Mouse (Mus musculus) ovary, adult 18-20 months (tissue): ENCODE measurements around the gene E430018J23Rik.
"Not testable (repeated sequence)": the region's sequence is repeated elsewhere in the genome, so short reads cannot be mapped to it uniquely, and the experiment has no call there.

Experiments used
- DNase-seq: peaks from one replicate; pipeline ENCODE4 v3.0.0; 2022; ENCODE audit warnings: low spot score, mixed read lengths

E430018J23Rik gene

GRCm38 (mm10) chr7:127393157-127393943 lies at the start of gene E430018J23Rik:
TSS of gene E430018J23Rik (minus strand) at chr7:127393629.
- DNase-seq = peak; percentile 94

- DNase-seq = no peak
Observed at GRCm38 (mm10) chr7:127437724-127438123, 44.3 kb upstream of the E430018J23Rik start.

GRCm38 (mm10) chr7:127435206-127435605 lies 41.8 kb upstream of the E430018J23Rik start:
- DNase-seq = no peak

GRCm38 (mm10) chr7:127426354-127426753 lies 32.9 kb upstream of the E430018J23Rik start:
- DNase-seq = no peak

- no peak for DNase-seq
Observed at GRCm38 (mm10) chr7:127425911-127426310, 32.5 kb upstream of the E430018J23Rik start.

- DNase-seq = no peak
Observed at GRCm38 (mm10) chr7:127425291-127425690, 31.9 kb upstream of the E430018J23Rik start.

- no peak for DNase-seq
Observed at GRCm38 (mm10) chr7:127422247-127422646, 28.8 kb upstream of the E430018J23Rik start.

- peak; percentile 87 for DNase-seq
Observed at GRCm38 (mm10) chr7:127421388-127422191, 28.2 kb upstream of the E430018J23Rik start, which contains the start of gene Zfp688. TSS of gene Zfp688 (minus strand) at chr7:127422068.

GRCm38 (mm10) chr7:127411418-127411817 lies 18.0 kb upstream of the E430018J23Rik start:
- no peak for DNase-seq

GRCm38 (mm10) chr7:127406002-127406987 lies 12.9 kb upstream of the E430018J23Rik start, which contains the start of gene Zfp764:
TSS of gene Zfp764 (minus strand) at chr7:127406822.
- DNase-seq = peak; percentile 70

- DNase-seq = not testable (repeated sequence)
Observed at GRCm38 (mm10) chr7:127404101-127404500, 10.7 kb upstream of the E430018J23Rik start.

- no peak for DNase-seq
Observed at GRCm38 (mm10) chr7:127402980-127403379, 9.6 kb upstream of the E430018J23Rik start.

GRCm38 (mm10) chr7:127400355-127400754 lies 6.9 kb upstream of the E430018J23Rik start:
- no peak for DNase-seq

GRCm38 (mm10) chr7:127393944-127394333 lies 510 bp upstream of the E430018J23Rik start:
- no peak for DNase-seq

GRCm38 (mm10) chr7:127392251-127392824 lies 1.1 kb downstream of the E430018J23Rik start:
- no peak for DNase-seq

- no peak for DNase-seq
Observed at GRCm38 (mm10) chr7:127391538-127391937, 1.9 kb downstream of the E430018J23Rik start.

- DNase-seq = no peak
Observed at GRCm38 (mm10) chr7:127390306-127390705, 3.1 kb downstream of the E430018J23Rik start.

GRCm38 (mm10) chr7:127388201-127388600 lies 5.2 kb downstream of the E430018J23Rik start:
- DNase-seq = not testable (repeated sequence)

- DNase-seq = peak; percentile 82
Observed at GRCm38 (mm10) chr7:127386641-127387392, 6.6 kb downstream of the E430018J23Rik start, which contains the start of gene 9130019O22Rik. TSS of gene 9130019O22Rik (minus strand) at chr7:127387166.

- not testable (repeated sequence) for DNase-seq
Observed at GRCm38 (mm10) chr7:127385560-127385959, 7.9 kb downstream of the E430018J23Rik start.
